Mouse (Mus musculus) limb, embryonic 12.5 days (tissue): ENCODE data around the gene B3gat3. TPM values are rescaled to one million over a fixed set of nuclear protein-coding genes. Genes with fewer than 3 reads are reported as not detected.

Source experiments
- ATAC-seq: fragments of 200-750 bp; cut with Nextera tagmentation; 2 replicates; pipeline ENCODE4 v1.8.0; 2017; ENCODE audit warnings: low read depth, moderate TSS enrichment; ENCODE audit not compliant: insufficient number of reproducible peaks, insufficient read depth, low FRiP score, low TSS enrichment
- H3K27ac ChIP-seq: fragments of 300-500 bp; sonication (generic); 2 replicates; pipeline ENCODE4 v1.5.1; 2016; ENCODE audit warnings: mild to moderate bottlenecking, moderate library complexity
- H3K27me3 ChIP-seq: fragments of 300-500 bp; sonication (generic); 2 replicates; pipeline ENCODE4 v1.6.1; 2016; ENCODE audit warnings: mild to moderate bottlenecking, moderate library complexity
- H3K36me3 ChIP-seq: fragments of 300-500 bp; sonication (generic); 2 replicates; pipeline ENCODE4 v1.6.1; 2016; ENCODE audit warnings: mild to moderate bottlenecking, moderate library complexity
- H3K4me1 ChIP-seq: fragments of 300-500 bp; sonication (generic); replicated peaks from 2 replicates; pipeline ENCODE4 v1.6.1; 2016
- H3K4me2 ChIP-seq: fragments of 300-500 bp; sonication (generic); 2 replicates; pipeline ENCODE4 v1.6.1; 2016; ENCODE audit warnings: mild to moderate bottlenecking, moderate library complexity
- H3K4me3 ChIP-seq: fragments of 300-500 bp; sonication (generic); replicated peaks from 2 replicates; pipeline ENCODE4 v1.5.1; 2016; ENCODE audit warnings: mild to moderate bottlenecking
- H3K9ac ChIP-seq: fragments of 300-500 bp; sonication (generic); replicated peaks from 2 replicates; pipeline ENCODE4 v1.6.1; 2016; ENCODE audit warnings: mild to moderate bottlenecking, moderate library complexity
- H3K9me3 ChIP-seq: fragments of 300-500 bp; sonication (generic); 2 replicates; pipeline ENCODE4 v1.6.1; 2016; ENCODE audit warnings: mild to moderate bottlenecking, moderate library complexity
- WGBS: fragments of 180-500 bp; shearing (Covaris S2); methylation state at CpG from one replicate; pipeline ENCODE4 v1.1.7; 2016; 5-methylcytosine and 5-hydroxymethylcytosine counted together
- polyA plus RNA-seq: library from polyadenylated mRNA; unstranded; fragments of >200 nt; fragmentation: Nextera tagmentation; extraction: Ambion mirVana; gene quantifications from 2 replicates; pipeline ENCODE4 v1.2.1, GENCODE M21; 2016

The B3gat3 gene
- polyA plus RNA-seq, 1 experiment from 2014 or later = 53.6 TPM

DNA sequence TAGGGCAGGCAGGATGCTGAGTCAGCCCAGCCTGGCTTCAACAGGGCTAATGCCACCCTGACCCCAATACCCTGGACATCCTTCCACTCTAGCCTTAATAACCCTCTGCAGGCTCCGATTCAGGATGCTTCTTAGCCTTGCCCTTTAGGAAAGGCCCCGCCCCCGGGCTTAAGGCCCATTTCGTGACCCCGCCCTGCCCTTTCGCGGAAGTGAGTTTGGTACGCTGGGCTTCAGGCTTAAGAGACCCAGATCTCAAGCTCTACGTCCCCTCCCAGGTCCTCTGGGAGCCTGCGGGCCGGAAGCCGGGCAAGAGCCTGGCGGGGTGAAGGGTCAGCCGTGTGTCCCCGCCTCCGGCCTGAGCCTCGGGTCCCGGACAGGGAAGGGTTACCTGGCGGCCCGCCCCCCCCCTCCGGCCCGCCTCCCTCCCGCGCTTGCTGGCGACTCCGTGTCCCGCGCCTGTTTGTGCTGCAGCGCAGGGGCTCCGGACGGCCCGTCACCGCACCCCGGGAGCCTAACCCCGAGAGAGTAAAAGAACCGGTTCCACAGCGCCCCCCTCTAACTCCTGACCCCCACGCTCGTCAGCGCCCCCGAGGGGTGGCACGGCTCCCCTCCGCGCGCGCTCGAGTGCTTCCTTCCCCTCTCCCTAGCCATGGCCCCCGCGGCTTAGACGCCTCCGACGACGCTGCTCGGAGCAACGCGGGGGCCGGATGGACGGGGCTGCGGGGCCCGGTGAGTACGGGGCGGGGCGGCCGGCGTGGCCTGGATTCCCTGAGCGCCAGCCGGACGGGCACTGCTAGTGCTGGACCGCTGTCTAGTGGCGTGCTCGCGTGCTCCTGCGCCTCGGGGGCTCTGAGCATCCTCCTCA lies 9.3 kb downstream of the B3gat3 start, which contains the start of the genes Rom1 and Eml3:
Gene Rom1 (minus strand): TSS at position 133 of the 865 bp plus-strand sequence.
Gene Eml3 (plus strand): TSS at position 329 of the 865 bp plus-strand sequence.
- WGBS = 1% methylated on average over 58 of the region's 74 CpGs
- peak; percentile 67 for ATAC-seq
- Histone ChIP-seq H3K9ac (peak within 1 kb of the TSS; percentile 87), H3K36me3 (peaks cover 52% of the 10 kb centered on the region), H3K27ac (peak within 1 kb of the TSS; percentile 83), H3K9me3 (no peaks in the 10 kb centered on the region), H3K27me3 (no peaks in the 10 kb centered on the region), H3K4me1 (peaks cover 17% of the 10 kb centered on the region), H3K4me3 (peak within 1 kb of the TSS; percentile 80), H3K4me2 (peak within 1 kb of the TSS; percentile 73)

DNA sequence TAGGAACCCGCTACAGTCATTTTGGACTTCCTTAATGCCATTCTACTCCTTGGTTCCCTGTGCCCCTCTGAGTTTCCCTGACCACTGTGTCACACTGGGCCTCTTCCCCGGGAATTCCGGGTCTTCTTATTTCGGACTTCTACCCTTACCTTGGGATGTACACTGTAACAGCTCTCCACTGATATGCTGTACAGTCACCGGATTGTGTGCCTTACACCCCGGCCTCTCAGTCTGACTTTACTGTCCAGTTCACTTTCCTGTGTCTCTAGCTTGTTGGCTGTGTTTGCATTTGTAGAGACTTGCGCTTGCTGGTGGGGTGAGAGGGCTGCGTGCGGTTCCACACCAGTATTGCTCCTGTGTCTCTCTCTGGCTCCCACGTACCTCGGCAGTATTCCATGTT lies 9.9 kb downstream of the B3gat3 start:
- no peak; the same call in 1 of the 2 replicates for ATAC-seq
- peak overlapping the region; percentile 73 for H3K4me2 ChIP-seq
- peaks cover 58% of the 10 kb centered on the region for H3K36me3 ChIP-seq
- peak overlapping the region; percentile 87 for H3K9ac ChIP-seq
- H3K9me3 ChIP-seq = no peaks in the 10 kb centered on the region
- no peaks in the 10 kb centered on the region for H3K27me3 ChIP-seq
- peak overlapping the region; percentile 83 for H3K27ac ChIP-seq
- WGBS = 8% methylated on average over 11 of the region's 11 CpGs
- peak overlapping the region; percentile 80 for H3K4me3 ChIP-seq
- peaks cover 17% of the 10 kb centered on the region for H3K4me1 ChIP-seq

- Histone ChIP-seq H3K4me1 (peaks cover 17% of the 10 kb centered on the region), H3K4me2 (peak overlapping the region; percentile 73), H3K4me3 (peak overlapping the region; percentile 80), H3K36me3 (peaks cover 58% of the 10 kb centered on the region), H3K9me3 (no peaks in the 10 kb centered on the region), H3K27me3 (no peaks in the 10 kb centered on the region), H3K9ac (peak overlapping the region; percentile 87), H3K27ac (no peak overlapping the region)
- ATAC-seq = no peak
- 78% methylated on average over 7 of the region's 7 CpGs for WGBS
These were observed 10.6 kb downstream of the B3gat3 start for GRCm38 (mm10) chr19:8930771-8931170.

DNA sequence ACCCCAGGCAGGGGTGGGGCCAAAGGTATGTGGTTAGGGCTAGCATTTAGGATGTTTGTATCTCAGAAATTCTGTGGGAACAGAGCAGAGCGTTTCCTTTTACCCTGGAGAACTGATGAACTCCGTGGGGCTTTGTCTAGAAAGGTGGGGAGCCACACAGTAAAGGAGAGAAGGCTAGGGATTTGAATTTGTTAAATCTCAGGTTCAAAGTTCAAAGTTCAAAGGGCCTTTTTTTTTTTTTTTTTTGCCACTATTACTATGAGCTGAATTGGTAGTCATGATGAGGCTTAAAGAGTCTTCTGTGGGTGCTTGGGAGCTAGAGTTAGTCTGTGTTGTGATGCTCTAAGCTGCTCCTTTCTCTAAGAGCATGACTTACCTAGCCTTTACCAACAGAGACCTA lies 16.6 kb downstream of the B3gat3 start:
- no peak overlapping the region for H3K9ac ChIP-seq
- no peak overlapping the region for H3K4me3 ChIP-seq
- H3K4me1 ChIP-seq = peaks cover 10% of the 10 kb centered on the region
- H3K27me3 ChIP-seq = no peaks in the 10 kb centered on the region
- H3K27ac ChIP-seq = no peak overlapping the region
- 80% methylated on average over 2 of the region's 2 CpGs for WGBS
- H3K36me3 ChIP-seq = peaks cover 77% of the 10 kb centered on the region
- ATAC-seq = no peak
- H3K9me3 ChIP-seq = no peaks in the 10 kb centered on the region
- H3K4me2 ChIP-seq = no peak overlapping the region

GRCm38 (mm10) chr19:8940526-8941133 lies 20.5 kb downstream of the B3gat3 start:
- H3K9me3 ChIP-seq = no peaks in the 10 kb centered on the region
- H3K36me3 ChIP-seq = peaks cover 71% of the 10 kb centered on the region
- WGBS = 77% methylated on average over 15 of the region's 15 CpGs
- peak overlapping the region; percentile 66 for H3K4me2 ChIP-seq
- ATAC-seq = no peak
- H3K27me3 ChIP-seq = no peaks in the 10 kb centered on the region
- H3K9ac ChIP-seq = peak overlapping the region; percentile 98; the same call in 1 of the 2 replicates
- peaks cover 34% of the 10 kb centered on the region for H3K4me1 ChIP-seq
- H3K27ac ChIP-seq = peak overlapping the region; percentile 99
- H3K4me3 ChIP-seq = peak overlapping the region; percentile 74

DNA sequence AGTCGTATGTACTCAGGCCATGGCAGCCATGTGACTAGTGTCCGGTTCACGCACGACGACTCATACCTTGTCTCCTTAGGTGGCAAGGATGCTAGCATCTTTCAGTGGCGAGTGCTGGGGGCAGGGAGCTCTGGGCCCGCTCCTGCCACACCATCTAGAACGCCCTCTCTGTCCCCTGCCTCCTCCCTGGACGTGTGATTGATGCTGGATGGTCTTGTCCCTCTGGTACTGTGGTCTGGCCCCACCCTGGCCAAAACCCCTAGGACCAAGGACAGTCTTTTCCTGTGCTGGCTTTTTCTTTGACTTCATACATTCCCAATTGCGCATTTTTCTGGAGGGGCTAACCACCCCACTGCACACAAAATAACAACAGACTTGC lies 21.0 kb downstream of the B3gat3 start:
- H3K9ac ChIP-seq = peak overlapping the region; percentile 98
- peak overlapping the region; percentile 66 for H3K4me2 ChIP-seq
- peak; percentile 23 for ATAC-seq
- WGBS = 31% methylated on average over 10 of the region's 10 CpGs
- H3K9me3 ChIP-seq = no peaks in the 10 kb centered on the region
- H3K27me3 ChIP-seq = no peaks in the 10 kb centered on the region
- H3K4me3 ChIP-seq = peak overlapping the region; percentile 74
- H3K27ac ChIP-seq = peak overlapping the region; percentile 99
- peaks cover 71% of the 10 kb centered on the region for H3K36me3 ChIP-seq
- peaks cover 34% of the 10 kb centered on the region for H3K4me1 ChIP-seq

- Histone ChIP-seq H3K27me3 (no peaks in the 10 kb centered on the region), H3K36me3 (peaks cover 71% of the 10 kb centered on the region), H3K4me3 (peak within 1 kb of the TSS; percentile 74), H3K4me1 (peaks cover 34% of the 10 kb centered on the region), H3K9ac (peak within 1 kb of the TSS; percentile 98), H3K27ac (peak within 1 kb of the TSS; percentile 99), H3K9me3 (no peaks in the 10 kb centered on the region), H3K4me2 (peak within 1 kb of the TSS; percentile 66)
- ATAC-seq = peak; percentile 93
- under 1% methylated on average over 64 of the region's 64 CpGs for WGBS
These were observed 21.5 kb downstream of the B3gat3 start, which contains the start of gene Mta2 for GRCm38 (mm10) chr19:8941515-8942217. TSS of gene Mta2 (plus strand) at chr19:8941875.

DNA sequence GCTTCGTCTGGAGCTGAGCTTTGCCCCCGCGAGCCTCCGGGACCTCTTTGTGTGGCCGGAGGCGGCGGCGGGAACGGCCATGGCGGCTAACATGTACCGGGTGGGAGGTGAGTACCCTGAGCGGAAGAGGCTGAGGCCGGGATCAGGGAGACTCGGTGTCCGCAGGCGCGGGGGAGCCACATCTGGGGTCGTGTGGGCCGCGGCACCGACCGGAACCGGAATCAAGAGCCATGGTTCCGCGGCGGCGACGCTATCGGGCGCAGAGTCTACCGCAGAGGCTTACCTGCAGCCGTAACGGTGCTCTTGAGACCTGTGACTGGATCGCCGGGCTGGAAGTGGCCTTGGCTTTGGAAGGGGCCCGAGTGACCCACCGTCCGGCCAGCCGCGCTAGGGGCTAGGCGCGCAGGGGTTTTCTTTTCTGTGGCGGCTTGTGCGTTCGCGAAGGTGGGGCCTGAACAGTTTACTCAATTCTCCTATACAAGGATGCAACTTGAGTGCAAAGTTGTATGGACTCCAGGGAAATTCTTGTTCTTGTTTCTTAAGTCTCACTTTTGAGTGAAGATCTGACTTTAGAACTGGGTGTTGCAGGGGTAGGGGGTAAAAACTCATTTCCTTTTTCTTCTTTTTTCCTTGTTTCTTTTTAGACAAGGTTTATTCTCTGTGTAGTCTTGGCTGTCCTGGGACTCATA lies 22.2 kb downstream of the B3gat3 start:
- Histone ChIP-seq H3K4me2 (peak overlapping the region; percentile 66), H3K4me1 (peaks cover 34% of the 10 kb centered on the region), H3K27ac (peak overlapping the region; percentile 99), H3K4me3 (peak overlapping the region; percentile 74), H3K9ac (peak overlapping the region; percentile 98), H3K9me3 (no peaks in the 10 kb centered on the region), H3K36me3 (peaks cover 70% of the 10 kb centered on the region), H3K27me3 (no peaks in the 10 kb centered on the region)
- ATAC-seq = peak; percentile 39
- under 1% methylated on average over 46 of the region's 46 CpGs for WGBS

GRCm38 (mm10) chr19:8943047-8943446 lies 22.9 kb downstream of the B3gat3 start:
- Histone ChIP-seq H3K36me3 (peaks cover 71% of the 10 kb centered on the region), H3K27ac (peak overlapping the region; percentile 99; the same call in 1 of the 2 replicates), H3K9ac (peak overlapping the region; percentile 98), H3K4me2 (peak overlapping the region; percentile 66), H3K4me1 (peaks cover 34% of the 10 kb centered on the region), H3K27me3 (no peaks in the 10 kb centered on the region), H3K9me3 (no peaks in the 10 kb centered on the region), H3K4me3 (peak overlapping the region; percentile 74)
- no peak for ATAC-seq
- WGBS = 75% methylated on average over 2 of the region's 2 CpGs

DNA sequence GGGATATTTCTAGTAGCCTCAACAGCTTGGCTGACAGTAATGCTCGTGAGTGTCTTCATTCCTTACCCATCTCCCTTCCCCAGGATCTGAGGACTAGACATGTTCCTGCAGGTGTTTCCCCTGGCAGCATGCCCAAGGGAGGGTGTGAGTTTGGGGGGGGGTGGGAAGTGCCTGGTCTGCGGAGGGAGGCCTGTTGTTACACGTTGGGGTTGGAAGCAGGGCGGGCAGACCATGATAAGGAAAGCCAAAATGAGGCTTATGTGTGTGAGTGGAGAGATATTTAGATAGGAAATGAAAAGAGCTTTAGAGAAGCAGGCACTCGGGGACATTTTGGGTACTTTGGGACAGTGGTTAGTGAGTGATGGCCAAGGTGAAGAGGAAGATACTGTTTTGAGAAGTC lies 23.9 kb downstream of the B3gat3 start:
- no peaks in the 10 kb centered on the region for H3K27me3 ChIP-seq
- no peaks in the 10 kb centered on the region for H3K9me3 ChIP-seq
- peaks cover 71% of the 10 kb centered on the region for H3K36me3 ChIP-seq
- no peak for ATAC-seq
- H3K4me3 ChIP-seq = peak overlapping the region; percentile 74
- peak overlapping the region; percentile 66 for H3K4me2 ChIP-seq
- H3K27ac ChIP-seq = no peak overlapping the region
- WGBS = 69% methylated on average over 5 of the region's 5 CpGs
- peaks cover 34% of the 10 kb centered on the region for H3K4me1 ChIP-seq
- peak overlapping the region; percentile 47 for H3K9ac ChIP-seq
